Mouse (Mus musculus) adrenal gland, adult 18-20 months (tissue): ENCODE results near the gene Cnp. TPM values are rescaled to one million over a fixed set of nuclear protein-coding genes. Genes with fewer than 3 reads are reported as not detected.
A peak's percentile ranks its signal among the peaks of the same experiment; 100 is the strongest.
"Not testable (repeated sequence)": the region's sequence is repeated elsewhere in the genome, so short reads cannot be mapped to it uniquely, and the experiment has no call there.

Experiments used
- DNase-seq, 2 experiments: peaks; one replicate each; pipeline ENCODE4 v3.0.0; 2021 to 2022; ENCODE audit warnings: low spot score in 2 of 2
- long read RNA-seq, 2 experiments: library from polyadenylated mRNA; stranded (forward); transcript quantifications; one replicate each; pipeline ENCODE4 v2.0.0; 2021
- total RNA-seq, 2 experiments: library from RNA; stranded (reverse); gene quantifications; 1 replicate in 1 of 2; 2 replicates in 1 of 2; pipeline ENCODE4 v1.2.3; 2021

The Cnp gene
- 10 to 100 TPM; 33.2 to 40.6 TPM for total RNA-seq
- long read RNA-seq, experiment 1, transcript Cnp-201 (4 exons, 2,357 nt) = major isoform, 81 of 85 reads
- long read RNA-seq, experiment 1, partial matches to known transcripts = 0 of 85 reads
- long read RNA-seq, experiment 1, other reads (novel, unspliced or antisense) = 1 of 85 reads
- long read RNA-seq, experiment 2, transcript Cnp-201 (4 exons, 2,357 nt) = major isoform, 427 of 455 reads
- long read RNA-seq, experiment 2, transcript Cnp-204 (3 exons, 2,904 nt) = minor isoform, 7 of 455 reads
- long read RNA-seq, experiment 2, partial matches to known transcripts = 12 of 455 reads
- long read RNA-seq, experiment 2, other reads (novel, unspliced or antisense) = 9 of 455 reads

- peak; percentile 84 to 86 for DNase-seq
These were observed at the start of gene Cnp for GRCm38 (mm10) chr11:100574708-100575483. Cnp (plus strand) TSS chr11:100574904.

GRCm38 (mm10) chr11:100524987-100525630 is 49.6 kb upstream of the Cnp start:
- DNase-seq = peak in 1 of 2 experiments; percentile 28

GRCm38 (mm10) chr11:100526052-100526816 is 48.5 kb upstream of the Cnp start:
- no peak for DNase-seq

- peak; percentile 49 to 52 for DNase-seq
These were observed 47.6 kb upstream of the Cnp start for GRCm38 (mm10) chr11:100527066-100527457.

- DNase-seq = peak; percentile 96 to 98
These were observed 47.0 kb upstream of the Cnp start, which contains the start of gene Acly for GRCm38 (mm10) chr11:100527458-100528374. Acly (minus strand) TSS chr11:100528000.

- DNase-seq = no peak
These were observed 46.1 kb upstream of the Cnp start for GRCm38 (mm10) chr11:100528375-100529165.

GRCm38 (mm10) chr11:100533871-100534270 is 40.8 kb upstream of the Cnp start:
- DNase-seq = no peak

- not testable (repeated sequence) for DNase-seq
These were observed 40.3 kb upstream of the Cnp start for GRCm38 (mm10) chr11:100534411-100534810.

GRCm38 (mm10) chr11:100534821-100535220 is 39.9 kb upstream of the Cnp start:
- not testable (repeated sequence) for DNase-seq

- no peak for DNase-seq
These were observed 38.7 kb upstream of the Cnp start for GRCm38 (mm10) chr11:100535996-100536395.

- no peak for DNase-seq
These were observed 38.2 kb upstream of the Cnp start for GRCm38 (mm10) chr11:100536466-100536865.

- no peak for DNase-seq
These were observed 33.7 kb upstream of the Cnp start for GRCm38 (mm10) chr11:100540966-100541365.

GRCm38 (mm10) chr11:100541577-100541976 is 33.1 kb upstream of the Cnp start:
- DNase-seq = no peak

GRCm38 (mm10) chr11:100544832-100545745 is 29.6 kb upstream of the Cnp start, which contains the start of gene Ttc25:
Ttc25 (plus strand) TSS chr11:100545607.
- peak; percentile 85 to 86 for DNase-seq

GRCm38 (mm10) chr11:100545746-100546085 is 29.0 kb upstream of the Cnp start:
- DNase-seq = no peak

- DNase-seq = no peak
These were observed 27.7 kb upstream of the Cnp start for GRCm38 (mm10) chr11:100546955-100547354.

- DNase-seq = no peak
These were observed 26.6 kb upstream of the Cnp start for GRCm38 (mm10) chr11:100548141-100548540.

- no peak for DNase-seq
These were observed 25.2 kb upstream of the Cnp start for GRCm38 (mm10) chr11:100549466-100549865.
